Mouse (Mus musculus) embryonic facial prominence, embryonic 14.5 days (tissue): ENCODE data around the gene Hhip. TPM values are rescaled to one million over a fixed set of nuclear protein-coding genes. Genes with fewer than 3 reads are reported as not detected.

Source experiments
- ATAC-seq: fragments of 200-750 bp; cut with Nextera tagmentation; 2 replicates; pipeline ENCODE4 v1.8.0; 2017; ENCODE audit warnings: low read depth, moderate number of reproducible peaks, moderate TSS enrichment
- DNase-seq: peaks from one replicate; pipeline ENCODE4 v3.0.0-alpha.2; 2015; ENCODE audit warnings: low spot score
- H3K27ac ChIP-seq: fragments of 300-500 bp; sonication (generic); replicated peaks from 2 replicates; pipeline ENCODE4 v1.5.1; 2014; ENCODE audit warnings: low read depth, mild to moderate bottlenecking, low read length, moderate library complexity
- H3K27me3 ChIP-seq: fragments of 300-500 bp; sonication (generic); replicated peaks from 2 replicates; pipeline ENCODE4 v1.6.1; 2014; ENCODE audit warnings: low read length; ENCODE audit not compliant: control insufficient read depth, insufficient read depth
- H3K36me3 ChIP-seq: fragments of 300-500 bp; sonication (generic); 2 replicates; pipeline ENCODE4 v1.6.1; 2014; ENCODE audit warnings: low read length, mixed read lengths; ENCODE audit not compliant: control insufficient read depth, insufficient read depth
- H3K4me1 ChIP-seq: fragments of 300-500 bp; sonication (generic); 2 replicates; pipeline ENCODE4 v1.6.1; 2014; ENCODE audit warnings: antibody characterized with exemption, low read length; ENCODE audit not compliant: control insufficient read depth, insufficient read depth
- H3K4me2 ChIP-seq: fragments of 300-500 bp; sonication (generic); 2 replicates; pipeline ENCODE4 v1.6.1; 2014; ENCODE audit warnings: low read depth, mild to moderate bottlenecking, low read length, moderate library complexity, mixed read lengths
- H3K4me3 ChIP-seq: fragments of 300-500 bp; sonication (generic); 2 replicates; pipeline ENCODE4 v1.5.1; 2014; ENCODE audit warnings: low read depth, mild to moderate bottlenecking, low read length
- H3K9ac ChIP-seq: fragments of 300-500 bp; sonication (generic); 2 replicates; pipeline ENCODE4 v1.6.1; 2014; ENCODE audit warnings: low read depth, mild to moderate bottlenecking, low read length, moderate library complexity, mixed read lengths
- H3K9me3 ChIP-seq: fragments of 300-500 bp; sonication (generic); 2 replicates; pipeline ENCODE4 v1.6.1; 2016; ENCODE audit warnings: low read length; ENCODE audit not compliant: control insufficient read depth
- WGBS: fragments of 180-500 bp; shearing (Covaris S2); extraction: QIAGEN DNeasy Blood & Tissue Kit; methylation state at CpG from one replicate; pipeline ENCODE4 v1.1.7; 2014; 5-methylcytosine and 5-hydroxymethylcytosine counted together
- polyA plus RNA-seq: library from polyadenylated mRNA; unstranded; fragments of >200 nt; fragmentation: Nextera tagmentation; extraction: Ambion mirVana; gene quantifications from 2 replicates; pipeline ENCODE4 v1.2.1, GENCODE M21; 2014

The Hhip gene
- polyA plus RNA-seq, 1 experiment from 2014 or later = 13.1 TPM

DNA sequence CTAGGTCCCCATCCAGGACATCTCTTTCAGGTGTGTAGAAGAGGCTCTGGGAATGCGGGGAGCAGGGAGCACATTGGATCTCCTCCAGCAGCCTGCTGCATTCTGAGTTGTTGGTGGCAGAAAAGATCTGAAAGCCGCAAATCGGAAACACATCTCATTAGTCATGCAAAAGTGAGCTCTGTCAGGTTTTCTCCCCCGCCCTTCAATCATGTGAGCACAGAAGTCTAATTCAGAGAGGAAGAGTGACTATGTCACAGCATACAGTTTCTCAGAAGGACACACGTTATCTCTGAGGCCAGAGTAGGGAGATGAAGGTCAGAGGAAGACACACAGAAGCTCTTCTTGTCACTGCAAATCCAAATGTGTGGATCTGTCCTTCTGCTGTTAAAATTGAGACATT lies 6.3 kb downstream of the Hhip start:
- Histone ChIP-seq H3K27me3 (peaks cover 13% of the 10 kb centered on the region), H3K4me3 (no peak overlapping the region), H3K4me2 (no peak overlapping the region), H3K36me3 (no peaks in the 10 kb centered on the region), H3K4me1 (peaks cover 13% of the 10 kb centered on the region), H3K9ac (no peak overlapping the region), H3K27ac (no peak overlapping the region), H3K9me3 (no peaks in the 10 kb centered on the region)
- WGBS = 36% methylated on average over 5 of the region's 5 CpGs
- ATAC-seq = no peak
- DNase-seq = no peak

DNA sequence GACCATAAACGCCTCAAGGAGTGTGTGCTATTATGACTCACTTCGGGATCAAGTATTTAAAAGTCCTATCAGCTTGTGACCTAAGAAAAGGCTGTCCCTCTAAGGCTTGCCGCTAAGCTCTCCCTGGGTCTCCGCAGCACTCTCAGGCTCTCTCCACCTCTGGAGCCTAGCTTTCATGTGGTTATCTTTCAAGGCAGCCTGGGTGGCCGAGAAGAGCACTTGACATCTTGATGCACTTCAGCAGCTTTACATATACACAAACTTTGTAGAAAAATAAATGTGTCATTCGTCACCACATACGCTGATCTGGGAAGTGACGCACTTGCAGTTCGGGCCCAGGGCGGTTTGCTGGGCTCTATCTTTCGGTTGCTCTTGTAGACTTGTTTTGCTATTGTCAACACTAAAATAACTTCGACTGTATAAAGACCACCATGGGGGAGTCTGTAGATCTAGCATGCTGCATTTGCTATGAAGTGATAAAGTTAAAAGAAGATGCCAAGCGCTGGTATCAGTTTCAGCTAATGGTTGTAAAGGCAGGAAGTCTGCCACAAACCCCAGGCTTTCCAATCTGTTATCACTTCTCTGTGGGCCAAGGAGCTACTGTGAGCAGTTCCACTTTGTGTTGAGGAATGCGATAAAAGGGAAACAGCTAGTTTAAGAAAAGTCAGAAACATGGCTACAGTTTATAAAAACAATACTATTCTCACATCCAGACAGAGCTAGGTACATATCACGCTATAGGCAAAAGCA lies 8.4 kb downstream of the Hhip start:
- Histone ChIP-seq H3K9ac (no peak overlapping the region), H3K36me3 (no peaks in the 10 kb centered on the region), H3K27me3 (peaks cover 6% of the 10 kb centered on the region), H3K27ac (no peak overlapping the region), H3K4me3 (no peak overlapping the region), H3K4me1 (peaks cover 4% of the 10 kb centered on the region; the same call in 1 of the 2 replicates), H3K4me2 (no peak overlapping the region), H3K9me3 (no peaks in the 10 kb centered on the region)
- ATAC-seq = no peak
- DNase-seq = no peak
- WGBS = 60% methylated on average over 15 of the region's 15 CpGs

DNA sequence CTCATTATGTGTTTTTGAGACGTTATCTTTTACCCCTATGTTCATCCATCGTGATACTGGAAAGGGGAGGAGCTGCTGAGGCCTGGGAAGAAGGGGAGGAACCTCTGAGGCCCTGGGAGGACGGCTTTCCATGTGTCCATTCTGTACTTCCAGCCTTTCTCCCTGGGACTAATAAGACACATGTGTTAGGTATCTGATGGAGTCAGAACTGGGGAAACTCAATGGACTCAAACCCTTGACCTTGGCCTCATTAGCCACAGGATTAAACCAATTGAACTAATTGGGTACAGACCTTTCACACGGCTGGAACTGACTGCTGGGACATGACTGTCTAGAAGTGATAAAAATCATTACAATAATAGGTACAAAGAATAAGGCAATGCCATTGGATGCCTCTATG lies 9.6 kb downstream of the Hhip start:
- Histone ChIP-seq H3K4me1 (no peaks in the 10 kb centered on the region), H3K36me3 (no peaks in the 10 kb centered on the region), H3K4me2 (no peak overlapping the region), H3K27me3 (peaks cover 6% of the 10 kb centered on the region), H3K27ac (no peak overlapping the region), H3K9ac (no peak overlapping the region), H3K9me3 (no peaks in the 10 kb centered on the region), H3K4me3 (no peak overlapping the region)
- WGBS = 45% methylated on average over 4 of the region's 4 CpGs
- no peak for DNase-seq
- no peak for ATAC-seq

DNA sequence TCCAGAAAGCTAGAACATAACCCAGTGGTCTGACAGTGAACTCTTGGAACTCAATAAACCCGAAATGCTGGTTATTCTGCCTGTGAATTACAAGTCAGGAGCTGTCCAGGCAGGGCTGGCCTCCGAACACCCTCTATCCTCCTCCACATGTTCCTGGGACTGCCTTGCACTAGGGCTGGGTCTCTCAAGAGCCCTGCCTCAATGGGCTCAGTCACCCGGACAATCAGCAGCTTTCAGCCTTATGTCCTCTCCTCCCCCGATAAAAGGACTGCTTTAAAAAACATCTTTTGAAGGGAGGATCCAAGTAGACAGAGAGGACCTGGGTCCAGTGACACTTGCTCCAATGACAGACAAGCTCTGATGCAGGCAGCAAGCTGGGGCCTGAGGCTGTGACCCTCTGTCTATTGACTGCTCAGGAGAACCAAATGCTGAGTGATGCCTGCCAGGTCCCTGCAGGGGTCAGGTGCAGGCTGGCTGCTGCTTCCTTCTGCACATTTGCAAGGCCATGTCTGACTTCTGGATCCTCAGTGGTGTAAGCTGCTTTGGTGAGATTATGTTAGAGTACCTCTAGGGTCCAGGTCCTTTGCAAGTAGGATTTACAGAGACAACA lies 20.1 kb downstream of the Hhip start:
- ATAC-seq (no peak), DNase-seq (no peak)
- H3K9me3 ChIP-seq = no peaks in the 10 kb centered on the region
- no peaks in the 10 kb centered on the region for H3K36me3 ChIP-seq
- peaks cover 3% of the 10 kb centered on the region; the same call in 1 of the 2 replicates for H3K4me1 ChIP-seq
- WGBS = 53% methylated on average over 4 of the region's 4 CpGs
- no peak overlapping the region for H3K4me2 ChIP-seq
- H3K9ac ChIP-seq = no peak overlapping the region
- no peaks in the 10 kb centered on the region for H3K27me3 ChIP-seq
- H3K4me3 ChIP-seq = no peak overlapping the region
- no peak overlapping the region for H3K27ac ChIP-seq

DNA sequence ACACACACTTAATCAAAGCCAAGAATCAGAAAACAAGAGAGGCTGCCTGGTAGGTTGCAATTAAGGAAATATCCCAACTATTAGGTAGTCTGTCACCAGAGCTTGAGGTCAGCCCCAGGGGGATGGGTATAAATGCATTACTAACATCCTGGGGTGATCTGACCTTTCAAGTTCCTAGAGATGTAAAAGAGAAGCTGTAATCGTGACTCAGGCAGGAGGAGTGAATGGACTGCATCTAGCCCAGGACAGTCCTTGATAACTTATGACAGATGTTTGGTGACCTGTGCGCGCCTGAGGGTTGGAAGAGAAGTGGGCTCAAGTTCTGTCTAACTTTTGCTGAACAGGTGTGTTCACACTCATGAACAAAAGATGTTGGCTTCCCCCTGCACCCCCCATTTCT lies 25.2 kb downstream of the Hhip start:
- no peak for DNase-seq
- WGBS = 32% methylated on average over 3 of the region's 3 CpGs
- ATAC-seq = 0 out of 2 replicates have a peak, but pooled peaks have one; percentile 26

DNA sequence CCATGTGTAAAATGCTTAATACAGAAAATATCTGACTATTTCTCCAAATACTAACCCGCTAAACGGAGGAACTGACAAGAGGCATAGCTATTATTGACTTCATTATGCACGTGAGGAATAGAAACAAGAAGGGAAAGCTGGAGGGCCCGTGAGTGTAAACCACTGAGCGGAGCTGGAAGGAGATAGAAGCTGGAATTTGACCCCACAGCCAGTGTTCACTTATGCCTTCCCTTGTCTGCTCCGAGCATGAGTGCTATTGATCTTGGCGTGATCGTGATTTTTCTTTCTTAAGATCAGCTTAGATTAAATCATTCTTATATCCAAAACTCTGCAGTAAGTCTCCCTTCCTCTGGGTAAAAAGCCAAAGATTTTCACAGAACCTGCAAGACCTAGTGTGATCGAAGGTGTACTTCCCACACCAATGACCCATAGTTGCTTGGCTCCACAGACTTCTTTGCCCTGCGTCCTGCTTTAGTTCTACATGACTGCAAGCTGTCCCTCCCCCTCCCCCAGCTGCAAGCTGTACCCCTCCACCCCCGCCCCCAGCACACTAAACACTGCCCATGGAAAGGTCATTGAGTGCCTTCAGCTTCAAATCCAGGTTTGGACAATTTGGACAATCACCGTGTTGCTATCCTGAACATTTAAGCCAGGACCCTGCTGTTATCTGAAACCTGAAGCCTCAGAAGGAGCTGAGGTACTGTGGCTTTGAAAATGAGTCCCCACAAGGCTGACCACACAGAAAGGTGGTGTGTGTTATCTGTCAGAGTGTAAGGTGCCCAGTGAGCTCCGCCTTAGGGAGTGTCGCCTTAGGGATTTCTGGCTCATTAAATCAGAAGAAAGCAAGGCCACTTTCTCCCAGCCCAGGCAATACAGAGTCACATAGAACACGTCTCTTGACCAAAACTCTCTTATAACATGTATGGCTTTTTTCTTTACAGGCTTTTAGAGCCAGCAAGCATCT lies 26.2 kb downstream of the Hhip start:
- no peak; the same call in 1 of the 2 replicates for ATAC-seq
- DNase-seq = peak; percentile 23
- Histone ChIP-seq H3K9me3 (no peaks in the 10 kb centered on the region), H3K27me3 (no peaks in the 10 kb centered on the region), H3K27ac (no peak overlapping the region), H3K4me1 (peaks cover 18% of the 10 kb centered on the region), H3K4me2 (no peak overlapping the region), H3K9ac (no peak overlapping the region), H3K4me3 (no peak overlapping the region), H3K36me3 (no peaks in the 10 kb centered on the region)
- 32% methylated on average over 15 of the region's 15 CpGs for WGBS

More for the DNA sequence above, 25.2 kb downstream of the Hhip start:
- no peaks in the 10 kb centered on the region for H3K9me3 ChIP-seq
- no peak overlapping the region for H3K4me3 ChIP-seq
- no peaks in the 10 kb centered on the region for H3K27me3 ChIP-seq
- H3K4me2 ChIP-seq = no peak overlapping the region
- H3K4me1 ChIP-seq = peaks cover 18% of the 10 kb centered on the region
- no peak overlapping the region for H3K9ac ChIP-seq
- H3K36me3 ChIP-seq = no peaks in the 10 kb centered on the region
- no peak overlapping the region for H3K27ac ChIP-seq

DNA sequence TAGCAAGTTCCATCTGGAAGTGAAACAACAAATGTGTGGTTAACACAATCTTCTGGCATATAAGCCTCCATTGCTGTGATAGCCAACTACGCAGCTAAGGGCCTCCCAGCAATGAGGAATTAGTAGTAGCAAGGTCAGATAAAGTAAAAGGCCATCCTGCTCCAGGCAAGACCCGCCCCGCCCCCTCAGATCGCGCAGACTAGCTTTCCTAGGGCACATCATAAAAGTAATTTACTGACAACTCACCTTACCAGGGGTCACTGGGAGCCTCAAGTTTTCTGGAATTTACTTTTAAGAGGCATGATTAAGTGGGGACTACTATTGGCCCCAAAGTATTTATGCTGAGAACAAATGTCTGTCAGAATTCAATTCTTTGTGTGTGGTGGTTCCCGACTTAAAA lies 28.2 kb downstream of the Hhip start:
- Histone ChIP-seq H3K27me3 (no peaks in the 10 kb centered on the region), H3K4me2 (no peak overlapping the region), H3K36me3 (no peaks in the 10 kb centered on the region), H3K27ac (no peak overlapping the region), H3K9ac (no peak overlapping the region), H3K9me3 (no peaks in the 10 kb centered on the region), H3K4me1 (peaks cover 18% of the 10 kb centered on the region), H3K4me3 (no peak overlapping the region)
- WGBS = 58% methylated on average over 6 of the region's 6 CpGs
- DNase-seq (no peak), ATAC-seq (no peak)

DNA sequence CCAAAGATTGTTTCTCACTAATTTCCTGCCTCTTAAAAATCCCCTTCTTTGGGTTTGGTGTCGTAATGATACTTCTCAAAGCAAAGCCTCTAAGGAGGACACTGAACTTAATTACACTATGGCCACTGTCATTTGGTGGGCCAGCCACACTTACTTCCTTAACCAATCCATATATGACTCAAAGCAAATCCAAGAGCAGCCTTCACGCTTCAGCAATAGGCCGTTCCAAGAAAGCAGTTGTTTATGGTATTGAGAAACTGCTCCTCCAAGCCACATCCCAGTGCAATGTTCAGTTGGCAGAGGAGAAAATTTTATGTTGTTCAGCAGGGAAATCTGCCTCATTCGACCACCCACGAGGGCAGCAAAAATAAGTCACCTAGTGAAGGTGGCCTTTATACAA lies 37.3 kb downstream of the Hhip start:
- Histone ChIP-seq H3K9me3 (no peaks in the 10 kb centered on the region), H3K36me3 (no peaks in the 10 kb centered on the region), H3K27me3 (no peaks in the 10 kb centered on the region), H3K27ac (no peak overlapping the region), H3K4me3 (no peak overlapping the region), H3K4me2 (no peak overlapping the region), H3K9ac (no peak overlapping the region), H3K4me1 (no peaks in the 10 kb centered on the region)
- no peak for ATAC-seq
- no peak for DNase-seq
- WGBS = 87% methylated on average over 5 of the region's 5 CpGs
